Comparison of ENCODE assay signal across 41 mouse cellular contexts in genomic region chr2:131138760-131139159, GRCm38 (mm10). TPM values are rescaled to one million over a fixed set of nuclear protein-coding genes. Genes with fewer than 3 reads are reported as not detected.
DNase-seq lines count a peak whose midpoint lies in the region; ATAC-seq and TF ChIP-seq lines count a peak whose summit lies in the region.
"Had no signal": no experiment of that assay in that cellular context is flagged by ENCODE, and none has a peak within 500 bp of the region (broad histone marks: within the 10 kb centered on the region; RNA-seq: fewer than 3 reads in every experiment).

No protein-coding gene starts in this region.

- H3K4me1 ChIP-seq in hindbrain, embryonic 10.5 days (replicated peaks) = peaks cover 52% of the 10 kb centered on the region
- H3K4me1 ChIP-seq in hindbrain, embryonic 11.5 days (replicated peaks; ENCODE audit: control insufficient read depth, insufficient read depth, low read length) = no peaks in the 10 kb centered on the region; the same call in 1 of the 2 replicates
- H3K4me1 ChIP-seq in lung, postnatal 0 days (ENCODE audit: insufficient read depth, low read depth, low read length) = peaks cover 7% of the 10 kb centered on the region; the same call in 1 of the 2 replicates
- H3K4me1 ChIP-seq: midbrain, embryonic 15.5 days; neural tube, embryonic 15.5 days had no signal

- H3K4me2 ChIP-seq in hindbrain, embryonic 11.5 days (replicated peaks; ENCODE audit: low read depth, low read length) = no peak overlapping the region
- no peak overlapping the region for H3K4me2 ChIP-seq in lung, postnatal 0 days (replicated peaks; ENCODE audit: low read depth, low read length)
- H3K4me2 ChIP-seq: forebrain, embryonic 13.5 days; kidney, embryonic 15.5 days; limb, embryonic 13.5 days; midbrain, embryonic 15.5 days; neural tube, embryonic 15.5 days had no signal

- H3K4me3 ChIP-seq in hindbrain, embryonic 10.5 days = no peak overlapping the region
- H3K4me3 ChIP-seq in hindbrain, embryonic 11.5 days (ENCODE audit: low read depth, low read length) = no peak overlapping the region
- H3K4me3 ChIP-seq in lung, postnatal 0 days (ENCODE audit: low read depth, low read length) = no peak overlapping the region
- H3K4me3 ChIP-seq: forebrain, embryonic 13.5 days; kidney, embryonic 15.5 days; limb, embryonic 13.5 days; midbrain, embryonic 15.5 days; neural tube, embryonic 15.5 days had no signal

- no peak for ATAC-seq in hindbrain, embryonic 11.5 days (ENCODE audit: low FRiP score)
- no peak for ATAC-seq in lung, postnatal 0 days
- ATAC-seq: forebrain, embryonic 13.5 days; hindbrain, embryonic 16.5 days; midbrain, embryonic 15.5 days; Patski had no signal

- intact Hi-C loops in heart, postnatal 14 days (cut with DNase I) = no loop called here

- 0 out of 2 replicates have a peak overlapping the region, but pooled peaks have one; percentile 36 for H3K27ac ChIP-seq in hindbrain, embryonic 10.5 days
- no peak overlapping the region for H3K27ac ChIP-seq in hindbrain, embryonic 11.5 days (ENCODE audit: low read depth, low read length)
- H3K27ac ChIP-seq in lung, postnatal 0 days (ENCODE audit: low read length) = 0 out of 2 replicates have a peak overlapping the region, but pooled peaks have one; percentile 14
- H3K27ac ChIP-seq: forebrain, embryonic 13.5 days; limb, embryonic 13.5 days; macrophage; midbrain, embryonic 15.5 days; neural tube, embryonic 15.5 days had no signal

- no peak overlapping the region for H3K9ac ChIP-seq in hindbrain, embryonic 11.5 days (ENCODE audit: low read depth, low read length)
- H3K9ac ChIP-seq in lung, postnatal 0 days (replicated peaks; ENCODE audit: low read depth) = no peak overlapping the region
- H3K9ac ChIP-seq: forebrain, embryonic 13.5 days; kidney, embryonic 15.5 days; limb, embryonic 13.5 days; midbrain, embryonic 15.5 days; neural tube, embryonic 15.5 days had no signal

- no peak for TF ChIP-seq EP300 in lung, postnatal 0 days (IDR thresholded peaks at IDR 0.05)

- TF ChIP-seq CTCF in lung, postnatal 0 days (IDR thresholded peaks at IDR 0.05) = no peak

- DNase-seq in heart, adult 11 months = peak; percentile 88
- no peak for DNase-seq in heart, postnatal 14 days
- no peak for DNase-seq in hindbrain, embryonic 10.5 days (ENCODE audit: low spot score)
- no peak for DNase-seq in hindbrain, embryonic 11.5 days (ENCODE audit: low spot score)
- DNase-seq in lung, postnatal 0 days (ENCODE audit: low spot score) = no peak
- no peak for DNase-seq in lung, postnatal 4 days
- peak; percentile 2 for DNase-seq in urinary bladder, postnatal 14 days (ENCODE audit: low spot score)
- no peak for DNase-seq in urinary bladder, postnatal 10 days (ENCODE audit: low spot score)
- DNase-seq: cerebellum, adult 11 months; cerebellum, adult 9-10 months; cerebellum, postnatal 36 days; kidney, adult 18-20 months; kidney, postnatal 4 days; retina, postnatal 1 day; right cerebral cortex, postnatal 14 days; spleen, adult 18-20 months; thymus, adult 2 months; thymus, postnatal 36 days had no signal

- peaks cover 26% of the 10 kb centered on the region for H3K36me3 ChIP-seq in hindbrain, embryonic 10.5 days
- H3K36me3 ChIP-seq in hindbrain, embryonic 11.5 days (ENCODE audit: control insufficient read depth, insufficient read depth, low read length) = no peaks in the 10 kb centered on the region
- H3K36me3 ChIP-seq in lung, postnatal 0 days (ENCODE audit: insufficient read depth, low read length) = no peaks in the 10 kb centered on the region
- H3K36me3 ChIP-seq: midbrain, embryonic 15.5 days had no signal

- WGBS in hindbrain, embryonic 10.5 days = 77% methylated on average over 7 of the region's 7 CpGs
- WGBS in hindbrain, embryonic 11.5 days = 74% methylated on average over 7 of the region's 7 CpGs
- 91% methylated on average over 7 of the region's 7 CpGs for WGBS in lung, postnatal 0 days

- no peaks in the 10 kb centered on the region for H3K27me3 ChIP-seq in hindbrain, embryonic 10.5 days (ENCODE audit: insufficient read depth, poor library complexity, severe bottlenecking)
- H3K27me3 ChIP-seq in hindbrain, embryonic 11.5 days (ENCODE audit: control insufficient read depth, insufficient read depth, low read length) = no peaks in the 10 kb centered on the region
- H3K27me3 ChIP-seq in lung, postnatal 0 days (replicated peaks; ENCODE audit: insufficient read depth, low read length) = no peaks in the 10 kb centered on the region
- H3K27me3 ChIP-seq: forebrain, embryonic 13.5 days; kidney, embryonic 15.5 days; limb, embryonic 13.5 days; midbrain, embryonic 15.5 days; neural tube, embryonic 15.5 days; Patski had no signal

- H3K9me3 ChIP-seq in hindbrain, embryonic 10.5 days = no peaks in the 10 kb centered on the region
- no peaks in the 10 kb centered on the region for H3K9me3 ChIP-seq in hindbrain, embryonic 11.5 days (ENCODE audit: control insufficient read depth, low read length)
- no peaks in the 10 kb centered on the region for H3K9me3 ChIP-seq in lung, postnatal 0 days (ENCODE audit: low read length)
- H3K9me3 ChIP-seq: forebrain, embryonic 13.5 days; kidney, embryonic 15.5 days; limb, embryonic 13.5 days; midbrain, embryonic 15.5 days; neural tube, embryonic 15.5 days had no signal

RNA-seq across cellular contexts. Expression of gene Gm11037, which starts 5.5 kb away (rescaled TPM):
- not detected for total RNA-seq in heart, postnatal 14 days (2021)
- polyA plus RNA-seq in hindbrain, embryonic 10.5 days (2016; fragmentation: Nextera tagmentation; extraction: Ambion mirVana) = not detected in 2 replicates
- polyA plus RNA-seq in hindbrain, embryonic 11.5 days (2014; fragmentation: Nextera tagmentation; extraction: Ambion mirVana) = not detected in 2 replicates
- polyA plus RNA-seq in lung, postnatal 0 days (2015; fragmentation: Nextera tagmentation; extraction: Ambion mirVana) = not detected in 2 replicates
- total RNA-seq: adrenal gland, postnatal 10 days; hematopoietic stem cell, adult 5-6 weeks; layer of hippocampus, adult 8-10 months; layer of hippocampus, postnatal 25 days; left cerebral cortex, adult 8-10 months; left cerebral cortex, postnatal 36 days; megakaryocyte-erythroid progenitor cell, adult 5-6 weeks; MEL had no signal
- polyA plus RNA-seq: embryonic facial prominence, embryonic 11.5 days; forebrain, embryonic 13.5 days; gonadal fat pad, adult 2 months; heart, embryonic 14.5 days; hindbrain, embryonic 16.5 days; intestine, embryonic 14.5 days; kidney, embryonic 15.5 days; limb, embryonic 13.5 days; liver, embryonic 16.5 days; lung, embryonic 16.5 days; macrophage; midbrain, embryonic 15.5 days; neural tube, embryonic 15.5 days; Patski; stomach, embryonic 16.5 days; thymus, adult 2 months had no signal

RNA-seq across cellular contexts. Expression of gene Hspa12b, which starts 11.7 kb away (rescaled TPM):
- total RNA-seq in heart, postnatal 14 days (2021) = 10 to 100 TPM; 42.9 to 48.2 TPM
- 6.4 and 7.6 TPM in 2 replicates for polyA plus RNA-seq in hindbrain, embryonic 10.5 days (2016; fragmentation: Nextera tagmentation; extraction: Ambion mirVana)
- 4.0 and 4.6 TPM in 2 replicates for polyA plus RNA-seq in hindbrain, embryonic 11.5 days (2014; fragmentation: Nextera tagmentation; extraction: Ambion mirVana)
- polyA plus RNA-seq in lung, postnatal 0 days (2015; fragmentation: Nextera tagmentation; extraction: Ambion mirVana) = 16.7 and 17.9 TPM in 2 replicates

RNA-seq across cellular contexts. Expression of gene 1700037H04Rik, which starts 21.1 kb away (rescaled TPM):
- 10 to 100 TPM; 11.1 to 12.2 TPM for total RNA-seq in heart, postnatal 14 days (2021)
- 138 and 142 TPM in 2 replicates for polyA plus RNA-seq in hindbrain, embryonic 10.5 days (2016; fragmentation: Nextera tagmentation; extraction: Ambion mirVana)
- 122 and 123 TPM in 2 replicates for polyA plus RNA-seq in hindbrain, embryonic 11.5 days (2014; fragmentation: Nextera tagmentation; extraction: Ambion mirVana)
- polyA plus RNA-seq in lung, postnatal 0 days (2015; fragmentation: Nextera tagmentation; extraction: Ambion mirVana) = 28.3 and 32.8 TPM in 2 replicates

RNA-seq across cellular contexts. Expression of gene Cenpb, which starts 41.1 kb away (rescaled TPM):
- 10 to 100 TPM; 60.6 to 61.0 TPM for total RNA-seq in heart, postnatal 14 days (2021)
- 9.7 and 12.8 TPM in 2 replicates for polyA plus RNA-seq in hindbrain, embryonic 10.5 days (2016; fragmentation: Nextera tagmentation; extraction: Ambion mirVana)
- 8.8 and 9.0 TPM in 2 replicates for polyA plus RNA-seq in hindbrain, embryonic 11.5 days (2014; fragmentation: Nextera tagmentation; extraction: Ambion mirVana)
- polyA plus RNA-seq in lung, postnatal 0 days (2015; fragmentation: Nextera tagmentation; extraction: Ambion mirVana) = 13.2 and 14.9 TPM in 2 replicates

RNA-seq across cellular contexts. Expression of gene Cdc25b, which starts 48.0 kb away (rescaled TPM):
- 10 to 100 TPM; 12.2 to 14.4 TPM for total RNA-seq in heart, postnatal 14 days (2021)
- polyA plus RNA-seq in hindbrain, embryonic 10.5 days (2016; fragmentation: Nextera tagmentation; extraction: Ambion mirVana) = 99.7 and 116 TPM in 2 replicates
- polyA plus RNA-seq in hindbrain, embryonic 11.5 days (2014; fragmentation: Nextera tagmentation; extraction: Ambion mirVana) = 102 and 106 TPM in 2 replicates
- polyA plus RNA-seq in lung, postnatal 0 days (2015; fragmentation: Nextera tagmentation; extraction: Ambion mirVana) = 36.5 and 38.7 TPM in 2 replicates

Comparison
In these comparisons a context has a peak if more than half of its experiments do, and no peak if none do; other contexts are left out.
1. DNase-seq: peak in heart, adult 11 months (single experiment) and urinary bladder, postnatal 14 days (single experiment); none in heart, postnatal 14 days (0 of 2), hindbrain, embryonic 10.5 days (single experiment), hindbrain, embryonic 11.5 days (single experiment), lung, postnatal 0 days (single experiment), lung, postnatal 4 days (0 of 2) and urinary bladder, postnatal 10 days (single experiment).